Mouse (Mus musculus): ENCODE data around the gene Dhdds.

- TF ChIP-seq CTCF (IDR thresholded peaks at IDR 0.05; ENCODE audit: low read depth) (no peak), EP300 (optimal IDR thresholded peaks at IDR 0.05) (no peak)
Measured at GRCm38 (mm10) chr4:134018038-134018778, 17.5 kb upstream of the Dhdds start.

All from stomach, postnatal 0 days (tissue).